Mouse (Mus musculus): Measurements from ENCODE around the gene Corin.

The Corin gene

DNA sequence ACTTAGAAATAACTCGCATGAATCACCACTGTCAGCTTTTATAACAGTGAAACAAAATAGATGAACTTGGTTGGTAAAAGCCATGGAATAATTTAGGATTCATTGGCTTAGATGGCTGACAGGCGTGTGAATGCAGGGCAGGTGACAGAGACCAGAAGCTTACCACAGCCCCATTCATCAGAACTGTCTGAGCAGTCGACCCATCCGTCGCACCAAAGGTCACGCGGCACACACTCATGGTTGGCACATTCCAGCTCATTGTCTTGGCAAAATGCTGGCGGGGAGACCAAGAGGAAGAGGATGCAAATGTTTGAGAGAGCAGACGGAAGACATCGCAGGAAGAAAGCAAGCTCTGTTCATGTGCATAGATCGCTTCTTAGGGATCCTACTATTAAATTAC is 173.6 kb downstream of the Corin start:
- DNase-seq (ENCODE audit: low spot score in 2 of 2): no peak

- DNase-seq (ENCODE audit: low spot score in 2 of 2): no peak
Observed at GRCm38 (mm10) chr5:72329453-72329852, 174.8 kb downstream of the Corin start.

- DNase-seq (ENCODE audit: low spot score in 2 of 2): no peak
Observed at GRCm38 (mm10) chr5:72315282-72315681, 189.0 kb downstream of the Corin start.

GRCm38 (mm10) chr5:72298418-72299104 is 205.7 kb downstream of the Corin start:
- no peak for DNase-seq (ENCODE audit: low spot score in 2 of 2)

DNA sequence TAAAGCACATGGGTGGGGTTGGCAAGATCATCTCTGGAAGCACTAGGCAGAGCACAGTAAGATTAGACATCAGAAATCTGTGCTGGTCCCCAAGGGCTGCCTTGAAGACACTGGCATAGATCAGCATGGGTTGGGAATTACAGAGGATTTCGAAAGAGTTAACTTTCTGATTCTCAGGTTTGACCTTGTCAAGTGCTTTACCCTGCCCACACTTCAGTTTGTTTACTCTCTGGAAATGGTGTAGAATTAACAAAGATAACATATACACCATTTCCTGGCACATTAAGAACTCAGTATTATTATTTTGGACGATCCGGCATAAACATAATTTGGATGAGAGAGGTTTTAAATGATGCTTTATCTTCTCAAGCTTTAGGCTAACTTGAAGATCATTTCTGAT is 219.2 kb downstream of the Corin start:
- no peak for DNase-seq (ENCODE audit: low spot score in 2 of 2)

GRCm38 (mm10) chr5:72282907-72283306 is 221.4 kb downstream of the Corin start:
- no peak for DNase-seq (ENCODE audit: low spot score in 2 of 2)

DNA sequence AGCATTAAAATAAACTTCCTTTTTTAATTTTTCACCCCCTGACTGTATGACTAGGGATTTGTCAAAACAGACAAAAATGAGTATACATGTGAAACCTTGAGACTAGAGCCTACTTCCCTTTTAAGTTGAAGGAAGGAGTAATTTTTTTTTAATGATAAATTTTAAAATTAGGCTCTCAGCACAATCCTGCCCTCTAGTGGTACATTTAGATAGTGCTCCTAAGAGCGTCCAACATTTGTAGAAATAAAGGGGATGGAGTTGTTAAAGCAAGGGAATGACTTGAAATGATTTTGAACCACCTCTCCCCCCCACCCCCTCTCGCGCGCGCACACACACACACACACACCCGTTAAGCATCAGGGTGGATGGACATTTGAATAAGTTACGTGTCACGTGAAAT is 234.6 kb downstream of the Corin start:
- no peak for DNase-seq (ENCODE audit: low spot score in 2 of 2)

DNA sequence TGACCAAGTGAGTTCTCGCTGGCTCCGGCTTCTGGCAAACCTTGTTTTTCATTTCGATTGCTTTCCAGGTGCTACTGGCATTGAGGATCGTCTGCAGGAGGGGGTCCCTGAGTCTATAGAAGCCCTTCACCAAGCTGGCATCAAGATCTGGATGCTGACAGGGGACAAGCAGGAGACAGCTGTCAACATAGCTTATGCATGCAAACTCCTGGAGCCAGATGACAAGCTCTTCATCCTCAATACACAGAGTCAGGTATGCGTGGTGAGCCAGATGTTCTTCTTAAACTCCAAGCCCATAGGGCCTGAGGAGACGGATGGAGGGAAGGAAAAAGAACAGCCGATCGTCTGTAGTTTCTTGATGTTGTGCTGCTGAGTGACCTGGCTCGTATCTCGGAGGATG is 235.1 kb downstream of the Corin start:
- no peak for DNase-seq (ENCODE audit: low spot score in 2 of 2)

DNA sequence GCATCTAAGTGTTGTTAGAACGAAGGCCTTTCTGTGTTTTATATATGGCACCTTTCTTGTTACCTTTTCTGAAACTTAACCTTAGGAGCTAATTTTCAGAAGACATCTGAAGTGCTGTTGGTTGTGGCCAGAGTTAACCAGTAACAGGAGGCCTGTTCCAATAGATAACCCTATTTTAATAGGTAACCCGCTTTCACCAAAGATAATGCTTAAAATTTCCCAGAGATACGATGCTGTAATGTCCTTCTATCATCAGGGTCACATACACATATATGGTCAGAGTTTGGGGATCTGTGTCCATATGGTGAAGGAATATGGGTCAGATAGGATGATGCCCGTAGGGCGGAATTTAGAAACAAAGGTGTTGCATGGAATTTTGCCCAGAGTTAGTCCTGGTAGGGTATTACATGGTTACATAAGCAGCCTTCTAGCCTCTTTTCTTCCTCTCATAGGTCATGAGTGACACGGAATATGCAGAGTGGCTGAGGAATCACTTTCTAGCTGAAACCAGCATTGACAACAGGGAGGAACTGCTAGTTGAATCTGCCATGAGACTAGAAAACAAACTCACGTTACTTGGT is 237.2 kb downstream of the Corin start:
- no peak for DNase-seq (ENCODE audit: low spot score in 2 of 2)

- DNase-seq (ENCODE audit: low spot score in 2 of 2): no peak
Observed at GRCm38 (mm10) chr5:72264195-72264751, 240.0 kb downstream of the Corin start.

GRCm38 (mm10) chr5:72261802-72262324 is 242.4 kb downstream of the Corin start:
- no peak for DNase-seq (ENCODE audit: low spot score in 2 of 2)

GRCm38 (mm10) chr5:72259298-72259621 is 245.0 kb downstream of the Corin start:
- no peak for DNase-seq (ENCODE audit: low spot score in 2 of 2)

DNA sequence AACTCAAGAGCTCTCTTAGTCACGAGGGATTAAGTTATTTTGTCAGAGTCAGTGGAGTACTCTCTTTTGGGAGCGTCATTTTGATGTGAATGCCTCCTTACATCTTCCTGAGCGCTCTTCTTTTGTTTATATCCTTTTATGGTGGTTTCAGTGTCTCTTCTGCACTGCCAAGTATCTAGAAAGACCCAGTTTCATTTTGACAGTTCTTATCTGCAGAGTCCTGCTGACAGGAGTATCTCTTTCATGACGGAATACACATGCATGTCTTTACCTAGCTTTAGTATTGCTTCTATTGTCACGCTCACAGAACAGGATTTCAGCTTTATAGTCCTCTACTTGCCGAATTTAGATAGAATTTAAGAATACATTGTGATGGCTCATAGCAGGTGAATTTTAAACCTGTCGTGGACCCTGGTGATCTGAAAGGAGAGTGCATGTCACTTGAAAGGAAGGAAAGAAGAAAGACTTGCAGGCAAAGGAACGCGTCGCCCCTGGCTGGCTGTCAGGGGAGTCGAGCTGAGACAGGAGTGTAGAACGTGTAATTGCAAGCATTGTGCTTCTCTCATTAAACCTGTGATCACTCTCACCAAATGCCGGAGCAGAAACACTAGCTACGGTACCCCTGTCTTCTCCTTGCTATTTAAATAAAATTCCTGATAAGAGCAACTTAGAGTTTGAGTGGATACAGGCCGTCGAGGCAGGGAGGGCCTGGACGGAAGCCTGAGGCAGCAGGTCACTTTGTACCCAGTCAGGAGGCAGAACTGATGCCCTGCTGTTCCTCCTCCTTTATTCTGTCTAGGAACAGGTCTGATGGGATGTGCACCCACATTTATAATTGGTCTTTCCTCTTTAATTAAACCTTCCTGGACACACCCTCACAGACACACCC is 245.6 kb downstream of the Corin start:
- DNase-seq (ENCODE audit: low spot score in 2 of 2): no peak

DNA sequence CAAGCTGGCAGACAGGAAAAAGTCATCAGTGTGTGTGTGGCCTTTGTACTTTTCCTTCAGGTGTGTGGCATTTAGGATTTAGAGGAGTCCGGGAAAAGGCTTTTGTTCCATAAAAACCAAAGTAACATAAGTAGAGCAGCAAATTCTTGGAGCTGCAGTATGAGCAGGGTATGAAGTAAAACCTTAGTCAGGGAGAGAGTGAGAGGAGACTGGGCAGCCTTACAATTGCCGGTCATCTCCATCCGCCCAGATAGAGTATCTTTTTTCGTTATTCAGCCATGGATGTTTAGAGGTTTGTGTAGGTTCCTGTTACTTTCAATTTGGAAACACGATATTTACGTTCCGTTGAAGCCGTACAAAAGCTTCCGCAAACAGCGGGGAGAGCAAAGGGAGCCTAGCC is 247.2 kb downstream of the Corin start:
- DNase-seq (ENCODE audit: low spot score in 2 of 2): no peak

DNA sequence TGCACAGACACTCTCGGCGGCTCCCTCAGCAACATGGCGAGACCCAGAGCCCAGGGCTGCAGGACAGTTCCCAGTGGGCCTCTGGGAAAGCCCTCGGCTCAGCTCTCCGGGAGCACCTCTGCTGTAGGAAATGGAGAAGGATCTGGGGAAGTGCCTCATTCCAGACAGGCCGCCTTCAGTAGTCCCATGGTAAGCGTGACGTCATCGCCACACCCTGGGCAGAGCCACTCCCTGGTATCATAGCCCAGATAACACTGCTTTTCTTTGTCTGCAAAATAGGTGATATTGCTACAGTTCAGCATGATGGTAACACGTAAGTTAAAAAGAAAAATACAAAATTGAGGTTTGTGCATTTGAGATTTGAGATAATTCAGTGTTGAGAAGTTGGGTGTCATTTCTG is 249.3 kb downstream of the Corin start:
- DNase-seq (ENCODE audit: low spot score in 2 of 2): no peak

GRCm38 (mm10) chr5:72250180-72250579 is 254.1 kb downstream of the Corin start:
- no peak for DNase-seq (ENCODE audit: low spot score in 2 of 2)

All from right cerebral cortex, postnatal 36 days (tissue).